Mouse (Mus musculus): ENCODE measurements around the gene Ugcg. TPM values are rescaled to one million over a fixed set of nuclear protein-coding genes. Genes with fewer than 3 reads are reported as not detected.

The Ugcg gene
- polyA plus RNA-seq, 1 experiment from 2014 or later = 24.7 TPM

DNA sequence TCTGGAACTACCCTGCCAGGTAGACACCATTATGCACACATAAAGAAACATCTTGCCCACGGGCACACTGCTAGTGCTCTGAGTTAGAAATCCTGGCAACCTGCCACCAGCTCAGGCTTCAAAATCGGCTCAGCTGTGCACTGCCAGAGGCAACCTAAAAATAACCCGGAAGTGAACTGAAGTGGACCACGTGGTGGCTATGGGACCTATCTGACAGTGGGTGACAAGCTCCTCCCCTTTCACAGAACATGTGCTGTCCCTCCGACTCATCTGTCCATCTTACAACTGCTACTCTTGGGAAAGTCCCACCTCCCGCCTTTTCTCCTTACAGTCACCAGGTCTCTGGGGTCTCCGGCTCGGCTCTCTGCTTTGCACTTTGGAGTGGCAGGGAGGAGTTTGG lies 10.3 kb downstream of the Ugcg start:
- no peak overlapping the region for H3K9ac ChIP-seq
- H3K4me3 ChIP-seq (replicated peaks; ENCODE audit: low read length) = no peak overlapping the region
- H3K9me3 ChIP-seq (ENCODE audit: control insufficient read depth, low read length) = no peaks in the 10 kb centered on the region
- no peaks in the 10 kb centered on the region for H3K36me3 ChIP-seq (replicated peaks; ENCODE audit: control insufficient read depth, insufficient read depth)
- WGBS = 38% methylated on average over 8 of the region's 8 CpGs
- DNase-seq (ENCODE audit: low spot score) (peak; percentile 41), ATAC-seq (ENCODE audit: low FRiP score) (peak; percentile 32; the same call in 1 of the 2 replicates)
- no peaks in the 10 kb centered on the region for H3K27me3 ChIP-seq (ENCODE audit: control insufficient read depth, insufficient read depth, low read length)
- H3K4me1 ChIP-seq (replicated peaks; ENCODE audit: control insufficient read depth, insufficient read depth, low read length) = peaks cover 22% of the 10 kb centered on the region
- no peak overlapping the region for H3K4me2 ChIP-seq (replicated peaks)
- H3K27ac ChIP-seq = no peak overlapping the region

- H3K9me3 ChIP-seq (ENCODE audit: control insufficient read depth, low read length) = no peaks in the 10 kb centered on the region
- no peak overlapping the region for H3K27ac ChIP-seq
- 75% methylated on average over 8 of the region's 8 CpGs for WGBS
- H3K36me3 ChIP-seq (replicated peaks; ENCODE audit: control insufficient read depth, insufficient read depth) = no peaks in the 10 kb centered on the region
- no peak overlapping the region for H3K4me2 ChIP-seq (replicated peaks)
- DNase-seq (ENCODE audit: low spot score) (no peak), ATAC-seq (ENCODE audit: low FRiP score) (no peak)
- peaks cover 22% of the 10 kb centered on the region for H3K4me1 ChIP-seq (replicated peaks; ENCODE audit: control insufficient read depth, insufficient read depth, low read length)
- no peak overlapping the region for H3K9ac ChIP-seq
- H3K4me3 ChIP-seq (replicated peaks; ENCODE audit: low read length) = no peak overlapping the region
- no peaks in the 10 kb centered on the region for H3K27me3 ChIP-seq (ENCODE audit: control insufficient read depth, insufficient read depth, low read length)
Measured at GRCm38 (mm10) chr4:59199805-59200204, 10.7 kb downstream of the Ugcg start.

- no peak overlapping the region for H3K9ac ChIP-seq
- 85% methylated on average over 3 of the region's 3 CpGs for WGBS
- H3K27me3 ChIP-seq (ENCODE audit: control insufficient read depth, insufficient read depth, low read length) = no peaks in the 10 kb centered on the region
- DNase-seq (ENCODE audit: low spot score) = no peak
- H3K4me2 ChIP-seq (replicated peaks) = no peak overlapping the region
- H3K4me1 ChIP-seq (replicated peaks; ENCODE audit: control insufficient read depth, insufficient read depth, low read length) = peaks cover 26% of the 10 kb centered on the region
- no peak for ATAC-seq (ENCODE audit: low FRiP score)
- no peaks in the 10 kb centered on the region for H3K36me3 ChIP-seq (replicated peaks; ENCODE audit: control insufficient read depth, insufficient read depth)
- no peaks in the 10 kb centered on the region for H3K9me3 ChIP-seq (ENCODE audit: control insufficient read depth, low read length)
- no peak overlapping the region for H3K4me3 ChIP-seq (replicated peaks; ENCODE audit: low read length)
- H3K27ac ChIP-seq = no peak overlapping the region
Measured at GRCm38 (mm10) chr4:59200636-59201035, 11.6 kb downstream of the Ugcg start.

- Histone ChIP-seq H3K4me2 (replicated peaks) (no peak overlapping the region), H3K9me3 (ENCODE audit: control insufficient read depth, low read length) (no peaks in the 10 kb centered on the region)
Measured at GRCm38 (mm10) chr4:59204616-59205015, 15.6 kb downstream of the Ugcg start.

DNA sequence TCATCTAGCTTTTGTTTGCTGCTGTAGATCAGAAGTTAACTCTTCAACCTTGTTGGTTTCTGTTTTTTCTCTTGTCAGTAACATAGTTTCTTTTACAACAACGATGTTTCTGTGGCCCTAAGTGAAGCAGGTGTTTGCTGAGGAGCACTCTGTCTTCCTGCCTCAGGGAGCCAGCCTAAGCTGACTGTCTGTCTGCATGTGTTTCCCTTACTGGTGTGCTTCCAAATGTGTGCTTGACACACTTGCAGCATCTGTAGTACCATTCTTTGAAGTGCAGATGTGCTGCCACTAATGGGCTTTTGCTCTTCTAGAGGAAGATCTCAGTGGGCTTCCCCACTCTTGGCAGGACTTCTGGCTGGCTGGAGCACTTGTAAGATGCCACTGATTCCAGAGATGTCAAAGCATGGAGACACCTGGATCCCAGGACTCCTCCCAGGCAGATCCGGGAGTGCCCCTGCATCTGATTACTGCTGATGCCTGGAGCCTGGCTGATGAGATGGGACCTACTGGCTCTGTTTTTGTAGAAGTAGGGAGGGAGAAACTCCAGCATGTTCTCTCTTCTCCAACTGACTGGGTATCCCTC lies 16.8 kb downstream of the Ugcg start:
- peaks cover 4% of the 10 kb centered on the region; the same call in 1 of the 2 replicates for H3K4me1 ChIP-seq (replicated peaks; ENCODE audit: control insufficient read depth, insufficient read depth, low read length)
- peaks cover 24% of the 10 kb centered on the region for H3K36me3 ChIP-seq (replicated peaks; ENCODE audit: control insufficient read depth, insufficient read depth)
- ATAC-seq (ENCODE audit: low FRiP score) = no peak
- WGBS = 59% methylated on average over 2 of the region's 2 CpGs
- no peak overlapping the region for H3K27ac ChIP-seq
- H3K9ac ChIP-seq = no peak overlapping the region
- no peaks in the 10 kb centered on the region for H3K9me3 ChIP-seq (ENCODE audit: control insufficient read depth, low read length)
- no peaks in the 10 kb centered on the region for H3K27me3 ChIP-seq (ENCODE audit: control insufficient read depth, insufficient read depth, low read length)
- H3K4me2 ChIP-seq (replicated peaks) = no peak overlapping the region
- no peak overlapping the region for H3K4me3 ChIP-seq (replicated peaks; ENCODE audit: low read length)
- no peak for DNase-seq (ENCODE audit: low spot score)

More at GRCm38 (mm10) chr4:59204616-59205015, 15.6 kb downstream of the Ugcg start:
- Histone ChIP-seq H3K27ac (no peak overlapping the region), H3K9ac (no peak overlapping the region), H3K36me3 (replicated peaks; ENCODE audit: control insufficient read depth, insufficient read depth) (peaks cover 16% of the 10 kb centered on the region), H3K4me3 (replicated peaks; ENCODE audit: low read length) (no peak overlapping the region), H3K4me1 (replicated peaks; ENCODE audit: control insufficient read depth, insufficient read depth, low read length) (peaks cover 7% of the 10 kb centered on the region), H3K27me3 (ENCODE audit: control insufficient read depth, insufficient read depth, low read length) (no peaks in the 10 kb centered on the region)
- 88% methylated on average over 4 of the region's 4 CpGs for WGBS
- no peak for DNase-seq (ENCODE audit: low spot score)
- no peak for ATAC-seq (ENCODE audit: low FRiP score)

- Histone ChIP-seq H3K9me3 (ENCODE audit: control insufficient read depth, low read length) (no peaks in the 10 kb centered on the region), H3K4me2 (replicated peaks) (no peak overlapping the region), H3K4me3 (replicated peaks; ENCODE audit: low read length) (no peak overlapping the region), H3K27me3 (ENCODE audit: control insufficient read depth, insufficient read depth, low read length) (no peaks in the 10 kb centered on the region), H3K36me3 (replicated peaks; ENCODE audit: control insufficient read depth, insufficient read depth) (peaks cover 24% of the 10 kb centered on the region), H3K27ac (no peak overlapping the region), H3K4me1 (replicated peaks; ENCODE audit: control insufficient read depth, insufficient read depth, low read length) (peaks cover 4% of the 10 kb centered on the region; the same call in 1 of the 2 replicates), H3K9ac (no peak overlapping the region)
- 84% methylated on average over 4 of the region's 4 CpGs for WGBS
- no peak for ATAC-seq (ENCODE audit: low FRiP score)
- DNase-seq (ENCODE audit: low spot score) = no peak
Measured at GRCm38 (mm10) chr4:59206600-59206999, 17.5 kb downstream of the Ugcg start.

GRCm38 (mm10) chr4:59208607-59209006 lies 19.6 kb downstream of the Ugcg start:
- H3K4me2 ChIP-seq (replicated peaks) = no peak overlapping the region
- H3K27me3 ChIP-seq (ENCODE audit: control insufficient read depth, insufficient read depth, low read length) = no peaks in the 10 kb centered on the region
- H3K9me3 ChIP-seq (ENCODE audit: control insufficient read depth, low read length) = no peaks in the 10 kb centered on the region
- H3K4me3 ChIP-seq (replicated peaks; ENCODE audit: low read length) = no peak overlapping the region
- DNase-seq (ENCODE audit: low spot score) (no peak), ATAC-seq (ENCODE audit: low FRiP score) (no peak)
- peaks cover 28% of the 10 kb centered on the region for H3K36me3 ChIP-seq (replicated peaks; ENCODE audit: control insufficient read depth, insufficient read depth)
- WGBS = 95% methylated on average over 4 of the region's 4 CpGs
- H3K4me1 ChIP-seq (replicated peaks; ENCODE audit: control insufficient read depth, insufficient read depth, low read length) = peaks cover 4% of the 10 kb centered on the region; the same call in 1 of the 2 replicates
- no peak overlapping the region for H3K27ac ChIP-seq
- H3K9ac ChIP-seq = no peak overlapping the region

DNA sequence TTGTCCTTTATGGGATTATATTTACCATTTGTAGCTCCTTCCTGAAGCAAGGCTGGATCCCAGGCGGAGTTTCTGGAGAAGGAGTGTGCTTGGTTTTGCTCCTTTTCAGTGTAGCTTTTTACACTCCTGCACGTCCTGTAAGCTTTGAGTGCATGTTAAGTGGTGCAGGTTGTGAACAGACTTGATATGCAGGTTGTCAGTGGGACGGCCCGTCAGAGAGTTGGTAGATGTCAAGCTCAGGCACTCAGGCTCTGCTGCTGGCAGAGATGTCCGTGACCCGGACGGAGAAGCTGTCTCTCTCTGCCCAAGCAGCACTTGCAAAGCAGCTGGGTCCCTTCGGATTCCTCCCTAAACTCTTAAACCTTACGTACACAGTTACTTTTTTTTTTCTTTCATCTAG lies 22.1 kb downstream of the Ugcg start:
- no peak for ATAC-seq (ENCODE audit: low FRiP score)
- no peaks in the 10 kb centered on the region for H3K9me3 ChIP-seq (ENCODE audit: control insufficient read depth, low read length)
- no peaks in the 10 kb centered on the region for H3K27me3 ChIP-seq (ENCODE audit: control insufficient read depth, insufficient read depth, low read length)
- no peak overlapping the region for H3K9ac ChIP-seq
- H3K4me2 ChIP-seq (replicated peaks) = no peak overlapping the region
- 95% methylated on average over 9 of the region's 9 CpGs for WGBS
- H3K4me1 ChIP-seq (replicated peaks; ENCODE audit: control insufficient read depth, insufficient read depth, low read length) = no peaks in the 10 kb centered on the region
- H3K36me3 ChIP-seq (replicated peaks; ENCODE audit: control insufficient read depth, insufficient read depth) = peaks cover 49% of the 10 kb centered on the region
- no peak overlapping the region for H3K27ac ChIP-seq
- no peak overlapping the region for H3K4me3 ChIP-seq (replicated peaks; ENCODE audit: low read length)
- DNase-seq (ENCODE audit: low spot score) = no peak

DNA sequence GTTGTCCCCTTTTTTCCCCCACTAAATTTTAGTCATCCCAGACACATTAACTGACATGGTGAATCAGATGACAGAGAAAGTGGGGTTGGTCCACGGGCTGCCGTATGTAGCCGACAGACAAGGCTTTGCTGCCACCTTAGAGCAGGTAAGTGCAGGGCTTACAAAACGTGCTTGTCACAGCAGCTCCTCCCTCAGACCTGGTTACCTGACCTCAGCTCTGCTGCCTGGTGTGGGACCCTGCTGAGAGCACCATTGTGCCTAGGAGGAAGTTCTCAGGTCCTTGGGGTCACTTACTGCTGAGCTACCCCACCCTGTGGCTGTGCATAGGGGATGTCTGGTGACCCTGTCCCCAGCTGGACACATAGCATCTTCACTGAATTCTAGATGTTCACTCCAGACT lies 24.8 kb downstream of the Ugcg start:
- DNase-seq (ENCODE audit: low spot score) = no peak
- WGBS = 82% methylated on average over 4 of the region's 4 CpGs
- Histone ChIP-seq H3K9ac (no peak overlapping the region), H3K4me2 (replicated peaks) (no peak overlapping the region), H3K36me3 (replicated peaks; ENCODE audit: control insufficient read depth, insufficient read depth) (peaks cover 60% of the 10 kb centered on the region), H3K27ac (no peak overlapping the region), H3K27me3 (ENCODE audit: control insufficient read depth, insufficient read depth, low read length) (no peaks in the 10 kb centered on the region), H3K9me3 (ENCODE audit: control insufficient read depth, low read length) (no peaks in the 10 kb centered on the region), H3K4me3 (replicated peaks; ENCODE audit: low read length) (no peak overlapping the region), H3K4me1 (replicated peaks; ENCODE audit: control insufficient read depth, insufficient read depth, low read length) (no peaks in the 10 kb centered on the region)
- ATAC-seq (ENCODE audit: low FRiP score) = no peak

DNA sequence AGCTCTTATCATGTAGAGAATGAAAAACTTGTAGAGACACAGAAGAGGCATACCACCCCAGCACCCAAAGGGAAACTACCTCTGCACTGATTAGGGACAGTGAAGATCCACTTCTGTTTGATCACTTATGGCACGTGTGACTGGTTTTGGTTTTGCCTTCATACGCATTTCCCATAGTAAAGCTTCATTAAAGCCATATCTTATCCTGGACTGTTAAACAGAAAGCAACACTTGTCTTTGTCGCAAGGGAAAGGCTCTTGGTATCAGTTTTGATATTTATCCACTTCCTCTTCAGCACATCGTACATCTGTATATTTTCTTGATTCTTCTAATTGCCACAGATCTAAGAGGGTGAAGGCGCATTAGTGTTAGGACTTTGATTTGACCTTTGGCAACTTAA lies 25.6 kb downstream of the Ugcg start:
- Histone ChIP-seq H3K4me1 (replicated peaks; ENCODE audit: control insufficient read depth, insufficient read depth, low read length) (no peaks in the 10 kb centered on the region), H3K9ac (no peak overlapping the region), H3K27me3 (ENCODE audit: control insufficient read depth, insufficient read depth, low read length) (no peaks in the 10 kb centered on the region), H3K4me2 (replicated peaks) (no peak overlapping the region), H3K4me3 (replicated peaks; ENCODE audit: low read length) (no peak overlapping the region), H3K9me3 (ENCODE audit: control insufficient read depth, low read length) (no peaks in the 10 kb centered on the region), H3K36me3 (replicated peaks; ENCODE audit: control insufficient read depth, insufficient read depth) (peaks cover 64% of the 10 kb centered on the region), H3K27ac (no peak overlapping the region)
- 97% methylated on average over 5 of the region's 5 CpGs for WGBS
- ATAC-seq (ENCODE audit: low FRiP score) (no peak), DNase-seq (ENCODE audit: low spot score) (no peak)
